Mouse (Mus musculus) heart, adult 2 months (tissue): ENCODE measurements around the gene Nsmce4a.

Experiments
- CTCF ChIP-seq: fragments of 200-600 bp; IDR thresholded peaks from 2 replicates; pipeline ENCODE4 v1.8.1; 2022; ENCODE audit warnings: antibody characterized with exemption, mild to moderate bottlenecking, moderate library complexity
- EP300 ChIP-seq: fragments of 200-500 bp; IDR thresholded peaks from 2 replicates; pipeline ENCODE4 v1.6.1; 2011; ENCODE audit warnings: low read depth, low read length, control low read depth; ENCODE audit not compliant: insufficient read depth
- POLR2A ChIP-seq: fragments of 200-500 bp; IDR thresholded peaks from 2 replicates; pipeline ENCODE4 v1.6.1; 2011; ENCODE audit warnings: mild to moderate bottlenecking, low read depth, low read length, control low read depth; ENCODE audit not compliant: insufficient read depth

DNA sequence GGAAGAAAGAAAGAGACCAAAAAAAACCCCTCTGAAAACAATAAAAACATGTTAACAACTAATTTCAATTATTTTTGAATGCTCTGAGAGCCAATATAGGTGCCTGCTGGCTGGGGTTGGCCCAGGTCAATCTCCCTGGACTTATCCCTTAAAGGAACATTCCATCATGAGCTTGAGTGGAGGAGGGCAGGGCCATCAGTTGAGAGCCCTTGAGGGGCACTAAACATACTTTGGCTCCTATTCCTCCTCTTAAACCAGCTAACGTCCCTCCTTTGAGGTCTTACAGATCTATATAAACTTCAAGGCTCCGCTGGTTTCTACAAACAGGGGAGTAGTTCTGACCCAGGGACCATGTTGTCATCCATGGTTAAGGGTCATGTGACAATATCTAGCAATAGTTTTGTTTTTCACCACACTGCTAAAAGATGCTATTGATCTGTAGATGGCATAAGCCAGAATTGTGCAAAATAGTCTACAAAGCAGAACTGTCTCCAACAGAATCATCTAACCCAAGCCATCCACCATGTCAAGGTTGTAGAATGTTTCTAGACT lies 13.7 kb upstream of the Nsmce4a start:
- TF ChIP-seq EP300 = no peak
- no peak for TF ChIP-seq CTCF
- no peak for TF ChIP-seq POLR2A
